Mouse (Mus musculus) kidney, postnatal 10 days (tissue): ENCODE results near the gene Gm26566.

Source experiments
- DNase-seq: peaks from one replicate; pipeline ENCODE4 v3.0.0; 2021; ENCODE audit warnings: mixed read lengths

The Gm26566 gene

DNA sequence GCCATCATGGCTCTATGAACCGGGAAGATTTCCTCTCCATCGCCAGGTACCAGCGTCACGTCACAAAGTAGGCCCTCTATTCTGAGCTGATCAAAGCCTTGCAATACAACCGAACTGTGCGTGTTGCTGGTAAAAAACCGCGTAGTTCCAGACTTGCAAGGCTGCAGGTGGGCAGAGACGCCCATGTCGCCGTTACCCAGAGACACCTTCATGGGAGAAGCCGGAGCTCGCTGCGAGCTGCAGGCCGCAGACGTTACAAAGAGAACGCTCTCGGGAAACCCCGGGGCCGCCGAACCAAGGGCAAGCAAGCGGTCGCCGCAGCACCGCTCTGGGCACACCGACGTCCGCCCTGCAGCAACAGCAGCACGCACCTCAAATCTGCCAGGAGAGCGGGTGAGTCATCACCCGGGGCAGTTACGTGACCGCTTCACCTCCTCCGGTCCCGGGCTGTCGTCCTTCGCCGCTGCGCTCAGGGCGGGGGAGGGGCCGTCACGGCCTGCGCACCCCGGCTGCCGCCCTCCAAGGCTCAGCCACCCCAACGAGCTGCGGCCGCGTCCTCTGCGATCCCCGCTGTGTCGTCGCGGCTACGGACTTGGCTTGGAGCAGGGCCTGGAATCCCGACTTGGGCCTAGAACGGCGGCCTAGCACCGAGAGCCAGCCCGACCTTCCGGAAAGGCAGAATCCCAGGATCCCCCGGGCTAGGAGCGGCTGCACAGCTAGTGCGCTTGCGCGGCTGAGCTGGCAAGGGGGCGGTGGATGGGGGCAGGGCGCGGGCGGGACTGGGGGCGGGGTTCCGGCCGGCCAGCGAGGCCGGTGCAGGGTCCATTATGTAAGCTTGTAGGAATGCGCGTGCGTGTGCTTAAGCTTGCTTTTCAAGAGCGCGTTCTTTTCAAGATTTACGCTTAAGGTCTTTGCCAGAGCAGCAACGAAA is at the start of gene Gm26566, which contains the start of gene Klhl9:
Gene Gm26566 (plus strand): TSS at position 15 of the 931 bp plus-strand sequence.
Gene Klhl9 (minus strand): TSS at position 675 of the 931 bp plus-strand sequence.
- peak; percentile 96 for DNase-seq

DNA sequence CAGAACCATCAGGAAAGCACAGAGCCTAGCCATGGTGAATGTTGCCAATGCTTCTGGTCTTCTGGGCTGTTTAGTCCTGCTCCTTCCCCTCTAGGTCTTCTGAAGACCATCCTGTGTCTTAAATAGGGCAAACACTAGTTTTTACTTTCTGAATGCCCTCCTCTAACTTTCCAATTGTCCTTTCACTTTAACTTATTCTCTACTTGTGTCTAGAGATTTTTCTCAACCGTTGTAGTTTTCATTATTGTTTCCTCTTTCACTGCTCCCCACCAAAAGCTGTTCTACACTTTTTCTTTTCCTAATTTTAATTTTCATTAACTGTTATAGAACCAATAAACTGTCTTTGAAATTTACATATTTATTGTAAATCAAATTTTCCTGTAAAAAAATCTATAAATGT is 44.8 kb upstream of the Gm26566 start, which contains the start of gene Ifna16:
Gene Ifna16 (minus strand): TSS at position 101 of the 400 bp plus-strand sequence.
- no peak for DNase-seq

DNA sequence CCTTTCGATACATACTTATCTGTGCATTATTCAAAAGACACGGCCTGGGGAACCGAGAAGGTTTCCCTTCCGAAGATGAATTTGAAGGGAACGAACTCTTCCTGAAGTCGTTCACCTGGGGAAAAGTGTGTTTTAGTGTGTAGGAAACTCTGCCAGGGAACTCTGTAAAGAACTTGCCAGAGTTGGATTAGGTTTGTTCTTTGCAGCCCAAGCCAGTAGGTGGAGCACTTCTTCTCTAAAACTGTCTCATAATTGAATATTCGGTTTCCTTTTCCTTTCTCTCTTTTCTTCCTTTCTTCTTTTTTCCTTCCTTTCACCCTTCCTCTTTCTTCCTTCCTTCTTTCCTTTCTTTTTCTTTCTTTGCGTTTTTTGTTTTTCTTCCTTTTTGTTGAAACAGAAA is 41.2 kb upstream of the Gm26566 start:
- peak; percentile 48 for DNase-seq

DNA sequence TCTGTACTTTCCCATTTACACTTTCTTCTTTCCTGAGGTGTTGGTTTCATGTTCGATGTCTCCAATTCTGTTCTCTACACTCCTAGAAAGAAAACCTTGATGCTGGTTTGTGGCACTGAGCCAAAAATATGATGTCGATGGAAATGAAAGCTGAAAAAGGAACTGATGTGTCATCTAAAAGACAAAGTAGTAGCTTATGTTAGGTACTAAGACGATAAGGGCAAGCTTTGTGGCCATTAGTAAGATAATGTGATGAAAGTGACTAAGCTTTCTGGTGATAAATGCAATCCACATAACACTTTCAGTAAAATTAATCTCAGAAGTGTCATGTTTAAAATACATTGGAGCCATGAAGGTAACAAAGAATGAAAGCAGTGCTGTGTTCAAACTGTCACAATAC is 40.3 kb upstream of the Gm26566 start:
- no peak for DNase-seq

DNA sequence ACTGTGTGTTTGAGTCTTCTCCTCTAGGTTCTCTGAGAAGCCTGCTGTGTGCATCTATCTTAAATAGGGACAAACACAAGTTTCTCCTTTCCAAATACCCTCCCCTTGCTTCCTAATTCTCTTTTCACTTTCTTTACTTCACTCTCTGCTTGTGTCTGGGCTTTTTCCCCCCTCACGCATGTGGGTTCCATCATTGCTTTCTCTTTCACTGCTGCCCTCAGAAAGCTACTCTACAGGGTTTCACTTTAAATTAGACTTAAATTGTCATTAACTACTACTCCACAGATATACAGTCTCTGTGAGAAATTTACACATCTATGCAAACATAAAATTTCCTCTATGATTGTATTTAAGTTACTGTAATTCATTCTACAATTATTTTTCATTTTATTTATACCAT is 37.8 kb upstream of the Gm26566 start, which contains the start of gene Ifna2:
Gene Ifna2 (minus strand): TSS at position 101 of the 400 bp plus-strand sequence.
- DNase-seq: no peak

DNA sequence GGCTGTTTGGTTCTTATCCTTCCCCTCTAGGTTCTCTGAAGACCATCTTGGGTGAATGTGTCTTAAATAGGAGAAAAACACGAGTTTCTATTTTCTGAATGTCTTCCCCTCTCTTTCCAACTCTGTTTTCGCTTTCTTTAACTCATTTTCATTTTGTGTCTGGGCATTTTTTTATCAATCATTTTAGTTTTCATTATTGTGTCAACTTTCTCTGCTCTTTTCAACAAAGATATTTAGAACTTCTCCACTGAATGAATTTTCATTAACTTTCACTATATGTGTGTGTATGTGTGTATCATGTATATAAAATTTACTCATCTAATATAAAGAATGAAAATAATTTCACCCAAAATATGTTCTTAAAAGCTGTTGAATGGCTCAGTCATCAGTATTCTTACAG is 30.3 kb upstream of the Gm26566 start, which contains the start of gene Ifnab:
Gene Ifnab (minus strand): TSS at position 101 of the 400 bp plus-strand sequence.
- DNase-seq: no peak

DNA sequence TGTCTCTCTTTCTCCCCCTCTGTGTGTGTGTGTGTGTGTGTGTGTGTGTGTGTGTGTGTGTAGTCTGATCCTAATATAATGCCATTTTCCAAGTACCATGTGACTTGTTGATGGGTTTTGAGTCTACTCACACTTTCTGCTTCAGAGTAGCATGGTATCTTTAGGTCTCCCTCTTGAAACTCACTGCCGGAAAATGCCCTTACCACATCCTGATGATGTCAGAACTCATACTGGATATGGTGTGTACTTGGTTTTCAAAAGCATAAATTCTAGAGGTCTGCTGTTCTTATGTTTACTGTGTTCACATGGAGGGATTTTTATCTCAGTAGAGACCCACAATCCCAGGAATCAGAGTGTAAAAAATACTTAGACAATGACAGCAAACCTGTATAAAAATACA is 29.1 kb upstream of the Gm26566 start:
- DNase-seq: no peak

DNA sequence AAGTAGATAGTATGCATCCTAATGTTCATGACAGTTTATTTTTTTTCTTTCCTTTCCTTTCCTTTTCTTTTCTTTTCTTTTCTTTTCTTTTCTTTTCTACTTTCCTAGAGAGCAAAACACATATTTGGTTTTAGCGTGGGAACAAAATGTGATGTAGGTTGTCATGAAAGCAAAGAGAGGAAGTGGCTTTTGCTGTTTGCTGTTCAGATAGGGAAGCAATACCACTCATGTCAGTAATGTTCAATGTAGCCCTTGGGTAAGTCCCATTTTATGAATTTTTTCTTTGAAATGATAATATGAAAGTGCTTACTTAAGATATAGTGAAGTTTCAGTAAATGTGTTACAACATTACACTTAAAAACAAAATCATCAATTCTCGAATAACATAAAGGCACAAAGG is 28.2 kb upstream of the Gm26566 start:
- no peak for DNase-seq

DNA sequence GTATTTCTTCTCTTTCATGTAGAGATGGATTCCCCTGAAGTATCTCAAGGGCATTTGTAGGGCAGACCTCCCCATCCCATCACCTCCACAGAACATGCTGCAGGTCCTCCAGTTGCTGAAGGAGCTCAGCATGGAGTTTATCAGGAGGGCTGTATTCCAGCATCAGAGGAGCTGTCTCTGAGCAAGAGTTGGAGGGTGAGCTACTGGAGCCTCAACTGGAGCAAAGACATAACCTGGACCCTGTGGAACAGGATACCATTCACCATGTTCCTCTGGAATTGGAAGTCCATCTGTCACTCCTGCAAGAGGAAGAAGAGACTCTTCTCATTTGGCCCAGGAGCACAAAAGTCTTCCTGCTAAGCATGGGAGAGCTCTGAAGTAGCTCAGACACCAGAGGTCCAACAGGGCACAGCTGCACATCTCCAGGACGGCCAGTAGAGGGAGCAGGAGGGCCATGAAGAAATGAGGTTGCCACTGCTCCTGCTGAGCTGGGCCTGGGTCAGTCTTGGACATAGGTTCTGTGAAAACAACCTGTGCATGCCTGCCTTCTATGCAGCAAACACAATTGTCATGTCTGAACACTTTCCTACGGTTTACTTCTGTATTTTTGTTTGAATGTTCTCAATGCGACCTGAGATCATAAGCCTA is 25.2 kb upstream of the Gm26566 start:
- peak; percentile 85 for DNase-seq

DNA sequence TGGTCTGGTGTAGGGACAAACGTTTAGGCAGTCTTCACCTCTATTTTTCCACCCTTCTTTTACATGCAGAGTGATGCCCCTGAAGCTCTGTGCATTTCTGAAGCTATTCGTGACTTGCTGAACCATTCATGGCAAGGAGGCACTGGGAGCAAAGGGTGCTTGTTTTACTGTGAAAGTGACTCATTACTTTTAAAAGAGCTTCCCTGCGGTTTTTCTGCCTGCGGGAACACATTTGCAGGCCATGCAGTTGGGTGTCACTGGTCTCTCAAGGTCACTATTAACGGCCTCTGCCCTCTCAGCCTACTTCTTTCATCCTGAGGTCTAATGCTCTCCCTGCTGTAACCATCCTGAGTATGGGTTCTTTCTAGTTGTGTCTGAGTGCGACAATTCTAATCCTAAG is 24.5 kb upstream of the Gm26566 start:
- no peak for DNase-seq

DNA sequence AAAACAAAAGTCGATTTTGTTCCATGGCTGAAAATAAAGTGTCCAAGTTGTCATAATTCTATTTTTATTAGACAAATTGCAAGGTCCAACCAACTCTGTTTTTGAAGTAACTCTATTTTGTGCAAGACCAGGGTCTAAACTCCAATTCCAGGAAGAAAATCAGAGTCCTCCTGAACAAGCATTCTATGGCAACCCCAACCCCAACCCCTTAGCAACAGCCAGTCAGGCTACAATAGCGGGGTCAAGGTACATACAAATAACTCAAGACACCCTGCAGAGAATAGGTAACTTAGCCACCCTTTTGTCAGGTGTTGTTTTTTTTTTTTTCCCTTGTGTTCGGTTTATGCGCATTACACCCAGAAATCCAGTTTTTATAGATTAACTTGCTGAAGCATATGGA is 23.9 kb upstream of the Gm26566 start:
- no peak for DNase-seq

DNA sequence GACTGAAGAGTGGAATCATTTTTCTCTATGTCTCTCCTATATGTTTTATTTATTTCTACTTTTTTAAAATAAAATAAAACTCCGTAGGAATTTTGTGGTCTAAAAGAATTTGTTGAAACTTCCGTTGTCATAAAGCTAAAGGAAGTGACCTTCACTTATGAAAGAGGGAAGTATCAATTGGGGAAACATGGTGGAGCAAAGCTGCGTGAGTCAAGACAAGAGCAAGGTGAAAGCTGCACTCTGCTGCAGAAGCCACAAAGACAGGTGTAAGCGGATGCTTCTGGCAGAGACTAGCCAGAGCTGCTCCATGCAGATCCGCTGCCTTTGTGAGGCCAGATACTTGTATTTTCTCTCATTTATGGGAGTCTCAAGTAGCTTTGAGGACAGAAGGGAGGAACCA is 22.8 kb upstream of the Gm26566 start:
- DNase-seq: no peak

DNA sequence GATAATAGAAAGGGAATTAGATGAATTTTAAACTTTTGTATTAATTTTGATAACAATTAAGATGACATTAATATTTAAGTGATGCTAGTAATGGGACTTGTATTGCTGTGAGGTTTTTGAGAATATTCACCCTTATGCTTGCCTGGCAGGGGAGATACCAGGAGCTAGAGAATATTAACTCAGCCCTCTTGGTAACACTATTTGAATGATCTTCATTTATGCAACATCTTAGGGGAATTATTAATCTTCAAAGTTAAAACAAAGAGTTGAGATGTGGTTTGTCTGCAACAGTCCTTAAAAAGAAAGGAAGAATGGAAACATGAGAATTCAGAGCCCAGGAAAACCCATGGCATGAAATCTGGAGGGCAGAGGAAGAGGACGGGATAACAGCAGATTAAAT is 22.3 kb upstream of the Gm26566 start:
- no peak for DNase-seq

DNA sequence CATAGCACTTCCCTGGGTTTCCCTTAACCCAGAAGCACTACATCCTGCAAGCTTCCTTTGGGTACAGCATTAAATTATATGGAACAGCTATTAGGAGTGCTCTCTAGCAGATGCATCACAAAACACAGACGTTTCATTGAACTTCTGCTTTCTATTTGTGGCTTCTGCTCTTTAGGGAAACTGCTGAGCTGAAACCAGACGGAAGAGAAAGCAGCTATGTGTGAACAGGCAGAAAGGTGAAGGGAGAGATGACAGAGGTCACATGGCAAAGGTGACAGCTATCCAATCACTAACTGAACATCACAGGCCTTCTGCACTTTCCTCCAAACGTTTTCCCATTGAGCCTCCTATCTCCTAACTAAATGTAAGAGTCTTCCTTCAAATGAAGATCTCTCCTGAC is 15.7 kb upstream of the Gm26566 start:
- DNase-seq: no peak

DNA sequence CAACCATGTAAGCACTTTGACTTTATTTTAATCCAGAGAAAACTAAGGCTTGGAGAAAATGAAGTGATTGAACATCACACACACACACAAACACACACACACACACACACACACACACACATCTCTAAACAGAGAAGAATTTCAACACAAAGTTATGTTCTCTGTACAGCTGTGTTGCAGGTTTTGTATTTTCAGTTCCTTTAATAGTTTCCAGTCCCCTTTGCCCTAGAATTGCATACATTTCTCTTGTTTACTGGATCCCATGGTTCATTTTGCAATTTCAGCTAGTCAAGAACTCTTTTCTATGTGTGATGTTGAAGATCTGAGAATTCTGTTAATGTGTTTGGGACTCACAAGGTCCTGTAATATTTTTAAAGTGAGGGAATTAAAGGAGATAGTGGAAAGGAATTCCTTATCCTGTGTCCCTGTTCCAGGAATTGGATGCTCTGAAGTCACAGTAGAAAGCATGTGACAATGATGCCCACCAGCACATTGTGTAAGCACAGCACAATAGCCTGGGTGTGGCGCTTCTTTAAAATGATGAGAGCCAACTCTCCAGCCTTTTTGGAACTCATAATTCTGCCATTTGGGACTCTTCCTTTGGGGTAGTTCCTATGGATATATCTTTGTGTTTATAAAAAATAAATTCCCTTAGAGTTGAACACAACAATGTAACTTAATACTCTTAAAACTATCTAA is 14.3 kb upstream of the Gm26566 start:
- no peak for DNase-seq

DNA sequence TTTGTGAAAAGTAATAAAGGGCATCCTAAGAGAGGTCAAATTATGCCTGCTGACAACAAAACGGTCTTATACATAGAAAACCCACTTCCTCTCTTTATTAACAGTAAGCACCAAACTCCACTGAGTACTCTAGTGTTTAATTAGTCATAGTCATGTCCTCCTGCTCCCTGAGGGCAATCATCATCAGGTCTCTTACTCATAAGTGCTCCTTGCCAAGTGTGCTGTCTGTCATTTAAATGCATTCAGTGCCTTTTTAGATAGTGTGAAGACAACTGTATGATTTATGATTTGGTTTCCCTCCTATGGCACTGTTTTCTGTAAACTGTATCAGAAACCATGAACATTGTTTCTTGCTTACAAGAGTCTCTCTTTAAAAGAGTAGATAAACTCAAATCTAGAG is 7.3 kb upstream of the Gm26566 start:
- DNase-seq: no peak

DNA sequence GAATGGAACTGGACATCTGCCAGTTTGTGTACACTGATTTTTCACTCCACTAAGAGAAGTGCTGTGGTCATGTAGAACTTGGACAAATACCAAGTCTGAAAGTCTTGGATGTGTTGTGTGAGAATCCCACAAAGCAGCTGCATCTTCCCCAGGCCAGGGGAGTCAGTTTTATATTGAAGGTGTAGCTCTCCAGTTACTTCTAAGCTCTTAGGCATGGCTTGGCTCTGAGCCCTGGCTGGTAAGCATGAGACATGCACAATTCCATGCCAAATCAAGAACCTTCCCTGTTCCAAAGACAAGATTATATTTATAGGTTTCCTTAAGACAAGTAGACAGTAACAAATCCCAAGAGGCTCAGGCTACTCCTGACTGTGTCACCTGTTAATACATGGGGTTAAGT is 6.5 kb upstream of the Gm26566 start:
- DNase-seq: no peak

DNA sequence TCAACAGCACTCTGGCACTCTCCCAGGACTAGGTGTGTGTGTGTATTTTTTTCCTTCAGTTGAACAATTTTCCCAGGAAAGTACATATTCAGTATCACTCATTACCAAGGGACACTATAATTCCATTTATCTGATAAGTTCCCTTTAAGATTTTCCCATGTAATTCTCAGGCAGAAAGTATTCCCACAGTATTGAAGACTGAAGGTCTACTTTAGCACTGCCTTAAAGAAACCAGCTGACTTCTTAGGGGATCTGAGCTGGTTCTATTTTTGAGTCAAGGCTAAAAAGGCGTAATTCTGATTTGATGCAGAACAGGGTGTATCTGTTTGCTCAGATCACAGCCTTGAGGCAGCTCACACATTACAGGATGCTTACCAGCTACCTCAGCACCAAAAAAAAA is 2.9 kb upstream of the Gm26566 start:
- no peak for DNase-seq

DNA sequence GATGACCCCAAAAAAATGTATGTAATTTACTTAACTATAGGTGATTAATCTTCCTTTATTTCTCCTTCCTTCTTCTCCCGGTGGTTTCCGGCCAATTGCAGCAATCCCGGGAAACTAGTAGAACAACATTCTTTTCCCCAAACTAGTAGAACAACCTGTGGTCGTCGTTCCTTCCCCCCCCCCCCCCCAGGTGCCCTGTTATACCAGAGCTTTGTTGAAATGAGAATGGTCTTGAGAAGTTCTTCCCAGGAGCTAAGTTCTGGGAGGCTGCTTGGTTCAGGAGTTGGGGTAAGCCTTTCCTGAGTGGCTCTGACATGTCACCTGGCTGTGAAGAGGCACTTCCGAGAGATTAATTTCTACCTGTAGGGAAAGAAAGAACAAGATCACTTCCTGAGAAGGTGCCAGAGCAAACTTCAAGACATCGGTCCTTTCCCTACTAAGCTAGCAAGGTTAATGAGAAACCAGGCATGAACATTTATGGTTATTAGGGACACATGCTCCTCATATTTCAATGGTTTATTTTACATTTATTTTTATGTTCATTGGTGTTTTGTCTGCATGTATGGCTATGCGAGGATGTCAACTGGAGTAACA is 2.0 kb downstream of the Gm26566 start:
- DNase-seq: no peak

DNA sequence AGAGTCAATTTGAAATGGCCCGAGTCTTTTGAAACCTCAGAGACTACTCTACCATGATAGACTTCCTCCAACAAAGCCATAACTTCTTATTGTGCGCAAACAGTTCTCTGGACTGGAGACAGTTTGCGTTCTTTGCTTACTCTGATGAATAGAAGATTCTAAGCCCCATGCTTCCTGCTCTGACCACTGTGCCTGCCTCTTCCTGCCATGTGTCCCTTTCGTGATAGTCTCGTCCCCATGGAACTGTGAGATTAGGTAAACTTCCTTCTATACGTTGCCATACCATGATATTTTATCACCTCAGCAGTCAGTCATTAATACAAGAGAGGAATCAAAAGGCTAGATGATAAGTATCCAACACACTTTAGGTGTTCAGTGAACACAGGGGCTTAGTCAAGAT is 5.1 kb downstream of the Gm26566 start:
- no peak for DNase-seq

DNA sequence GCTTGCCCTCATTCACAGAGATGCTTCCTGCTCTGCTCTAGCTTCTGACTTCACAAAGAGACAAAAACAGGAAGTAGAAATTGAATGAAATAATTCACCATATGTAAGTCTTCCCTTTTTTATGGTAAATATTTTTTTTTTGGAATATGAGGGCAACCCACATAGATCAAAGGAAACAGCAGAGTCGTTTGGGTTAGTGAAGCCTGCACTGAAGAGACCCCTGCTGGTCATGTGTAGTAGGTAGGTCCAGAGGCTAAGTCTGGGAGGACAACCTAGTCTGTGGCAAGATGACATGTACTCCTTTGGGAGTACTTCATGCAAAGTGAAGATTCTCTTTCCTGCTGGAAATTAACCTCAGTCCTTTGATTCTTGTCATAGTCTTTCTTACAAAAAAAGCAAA is 5.7 kb downstream of the Gm26566 start:
- DNase-seq: peak; percentile 71

DNA sequence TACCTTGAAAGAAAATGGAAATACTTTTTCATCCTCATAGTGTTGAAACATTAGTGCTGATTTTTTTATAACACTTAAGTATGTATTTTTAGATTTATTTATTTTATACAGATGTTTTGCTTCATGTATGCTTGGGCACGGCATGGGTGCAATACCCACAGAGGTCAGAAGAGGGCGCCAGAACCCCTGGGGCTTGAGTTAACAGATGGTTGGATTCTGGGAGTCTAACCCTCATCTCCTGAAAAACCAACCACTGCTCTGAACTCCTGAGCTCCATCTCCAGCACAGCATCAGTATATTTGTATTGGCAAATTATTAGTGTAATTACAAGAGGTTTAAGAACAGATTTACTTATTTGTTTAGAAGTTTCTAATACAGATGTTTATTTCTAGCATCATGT is 16.9 kb downstream of the Gm26566 start:
- DNase-seq: peak; percentile 85

DNA sequence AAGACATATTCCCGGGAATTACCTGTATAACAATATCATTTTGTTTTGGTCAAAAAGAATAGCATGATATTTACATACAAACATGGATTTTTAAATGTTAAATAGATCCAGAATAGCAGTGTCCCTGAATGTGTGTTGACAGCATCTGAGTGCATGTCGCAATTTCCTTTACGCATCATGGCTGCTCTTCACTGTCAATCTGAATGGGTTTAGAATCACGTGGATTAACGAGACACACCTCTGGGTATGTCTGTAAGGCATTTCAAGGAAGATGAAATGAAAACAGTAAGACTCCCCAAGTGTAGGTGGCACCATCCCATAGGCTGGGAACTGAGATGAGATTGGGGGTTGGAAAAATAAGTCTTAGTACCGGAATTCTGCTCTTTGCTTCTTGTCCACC is 17.4 kb downstream of the Gm26566 start:
- DNase-seq: no peak
